In genomic region chr11:98037871-98038270, GRCm38 (mm10) we compare ENCODE assay signal across 14 mouse cellular contexts. TPM values are rescaled to one million over a fixed set of nuclear protein-coding genes. Genes with fewer than 3 reads are reported as not detected.
DNase-seq lines count a peak whose midpoint lies in the region.
"Had no signal": no experiment of that assay in that cellular context is flagged by ENCODE, and none has a peak within 500 bp of the region (broad histone marks: within the 10 kb centered on the region; RNA-seq: fewer than 3 reads in every experiment).

No protein-coding gene starts in this region.

- H3K36me3 ChIP-seq in heart, embryonic 10.5 days: no peaks in the 10 kb centered on the region
- H3K36me3 ChIP-seq: neural tube, embryonic 15.5 days; stomach, embryonic 15.5 days had no signal

- H3K27ac ChIP-seq in heart, embryonic 10.5 days: no peak overlapping the region
- H3K27ac ChIP-seq: neural tube, embryonic 15.5 days; stomach, embryonic 15.5 days had no signal

- WGBS in heart, embryonic 10.5 days: 43% methylated on average over 14 of the region's 14 CpGs

- H3K9me3 ChIP-seq in heart, embryonic 10.5 days: no peaks in the 10 kb centered on the region
- H3K9me3 ChIP-seq: neural tube, embryonic 15.5 days; stomach, embryonic 15.5 days had no signal

- H3K4me3 ChIP-seq in heart, embryonic 10.5 days: no peak overlapping the region
- H3K4me3 ChIP-seq: neural tube, embryonic 15.5 days; stomach, embryonic 15.5 days had no signal

- peaks cover 32% of the 10 kb centered on the region for H3K4me1 ChIP-seq in heart, embryonic 10.5 days

- peaks cover 54% of the 10 kb centered on the region for H3K27me3 ChIP-seq in heart, embryonic 10.5 days (ENCODE audit: insufficient read depth, poor library complexity, severe bottlenecking)
- H3K27me3 ChIP-seq: CH12.LX had no signal

- peak; percentile 51 to 54 for DNase-seq in layer of hippocampus, adult 8-10 months (ENCODE audit: low spot score in 2 of 2)
- no peak for DNase-seq in layer of hippocampus, adult 11-12 months (ENCODE audit: low spot score)
- DNase-seq in ES-CJ7 (ENCODE audit: low read depth, low spot score): peak; percentile 74
- peak; percentile 92 for DNase-seq in brain, adult 2 months (ENCODE audit: low read depth, low spot score)
- peak; percentile 60 to 68 for DNase-seq in right cerebral cortex, postnatal 10 days (ENCODE audit: low spot score in 2 of 2)
- DNase-seq in ovary, adult 18-20 months (ENCODE audit: low spot score): no peak
- no peak for DNase-seq in heart, embryonic 10.5 days (ENCODE audit: low spot score)
- DNase-seq: heart, postnatal 4 days; thymus, postnatal 36 days had no signal

RNA-seq across cellular contexts. Expression of gene Rpl19, which starts 11.4 kb away (rescaled TPM):
- 100 to 1,000 TPM; 520 to 711 (median 600) TPM for total RNA-seq in layer of hippocampus, adult 8-10 months (2022)
- 867 and 1,011 TPM in 2 replicates for polyA plus RNA-seq in heart, embryonic 10.5 days (2016; fragmentation: Nextera tagmentation; extraction: Ambion mirVana)

RNA-seq across cellular contexts. Expression of gene Cacnb1, which starts 15.0 kb away (rescaled TPM):
- total RNA-seq in layer of hippocampus, adult 8-10 months (2022): 100 to 1,000 TPM; 123 to 145 (median 134) TPM
- 4.6 and 5.3 TPM in 2 replicates for polyA plus RNA-seq in heart, embryonic 10.5 days (2016; fragmentation: Nextera tagmentation; extraction: Ambion mirVana)

RNA-seq across cellular contexts. Expression of gene Stac2, which starts 15.4 kb away (rescaled TPM):
- total RNA-seq in layer of hippocampus, adult 8-10 months (2022): 10 to 100 TPM; 47.7 to 56.4 (median 52.4) TPM
- 0.21 and 0.34 TPM in 2 replicates for polyA plus RNA-seq in heart, embryonic 10.5 days (2016; fragmentation: Nextera tagmentation; extraction: Ambion mirVana)
- total RNA-seq: CH12.LX; liver, adult 2 months; megakaryocyte progenitor cell, adult 5-6 weeks had no signal
- polyA plus RNA-seq: liver, adult 2 months had no signal

RNA-seq across cellular contexts. Expression of gene Arl5c, which starts 41.9 kb away (rescaled TPM):
- 1 to 10 TPM in 3 of 4 experiments, under 1 TPM in 1; 0.59 to 1.5 (median 1.3) TPM for total RNA-seq in layer of hippocampus, adult 8-10 months (2022)
- 9.8 and 15.7 TPM in 2 replicates for polyA plus RNA-seq in heart, embryonic 10.5 days (2016; fragmentation: Nextera tagmentation; extraction: Ambion mirVana)

RNA-seq across cellular contexts. Expression of gene Plxdc1, which starts 51.6 kb away (rescaled TPM):
- 10 to 100 TPM; 18.0 to 21.1 (median 19.8) TPM for total RNA-seq in layer of hippocampus, adult 8-10 months (2022)
- polyA plus RNA-seq in heart, embryonic 10.5 days (2016; fragmentation: Nextera tagmentation; extraction: Ambion mirVana): not detected in 2 replicates

Comparison
In these comparisons a context has a peak if more than half of its experiments do, and no peak if none do; other contexts are left out.
1. DNase-seq: peak in layer of hippocampus, adult 8-10 months (2 of 2), ES-CJ7 (single experiment), brain, adult 2 months (single experiment) and right cerebral cortex, postnatal 10 days (2 of 2); none in layer of hippocampus, adult 11-12 months (single experiment), ovary, adult 18-20 months (single experiment) and heart, embryonic 10.5 days (single experiment).